Mouse (Mus musculus) E14TG2a.4 (cell line): ENCODE measurements at regions not wholly inside any gene's neighbourhood (a gene's known extent, or its start where the extent isn't known, plus 50 kb on each side); places are given as distances from the start of the nearest gene placed in this dataset.

Experiments
- CTCF ChIP-seq: conservative IDR thresholded peaks from 2 replicates; pipeline ENCODE4 v1.5.1; 2014; ENCODE audit warnings: low read length
- NANOG ChIP-seq: IDR thresholded peaks from 2 replicates; pipeline ENCODE4 v1.6.1; 2014; ENCODE audit warnings: borderline replicate concordance, low read length, mixed read lengths

DNA sequence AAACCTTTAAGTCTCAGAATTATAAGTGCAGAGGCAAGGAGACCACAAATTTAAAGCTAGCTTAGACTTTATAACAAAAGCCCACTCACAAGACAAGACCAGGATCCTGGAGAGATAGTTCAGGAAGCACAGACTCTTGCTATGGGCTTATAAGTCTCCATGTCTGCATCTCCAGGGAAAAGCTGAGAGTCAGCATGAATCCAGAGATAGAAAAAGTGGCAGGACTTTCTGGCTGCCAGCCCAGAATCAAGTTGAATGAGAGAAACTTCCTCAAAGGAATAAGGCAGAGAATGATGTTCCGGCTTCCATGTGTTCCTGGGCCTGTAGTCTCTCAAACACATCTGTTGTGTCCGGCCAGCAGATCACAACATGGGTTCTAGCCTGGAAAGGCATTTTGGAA lies 1686.4 kb upstream of the Gm37988 start:
- TF ChIP-seq CTCF (no peak), NANOG (no peak)
